Mouse (Mus musculus) heart, adult 2 months (tissue): ENCODE measurements around the gene Tkt.

ENCODE experiments used
- CTCF ChIP-seq: fragments of 200-600 bp; IDR thresholded peaks from 2 replicates; pipeline ENCODE4 v1.8.1; 2022; ENCODE audit warnings: antibody characterized with exemption, mild to moderate bottlenecking, moderate library complexity
- EP300 ChIP-seq: fragments of 200-500 bp; IDR thresholded peaks from 2 replicates; pipeline ENCODE4 v1.6.1; 2011; ENCODE audit warnings: low read depth, low read length, control low read depth; ENCODE audit not compliant: insufficient read depth
- POLR2A ChIP-seq: fragments of 200-500 bp; IDR thresholded peaks from 2 replicates; pipeline ENCODE4 v1.6.1; 2011; ENCODE audit warnings: mild to moderate bottlenecking, low read depth, low read length, control low read depth; ENCODE audit not compliant: insufficient read depth

- TF ChIP-seq POLR2A, result no peak
- no peak for TF ChIP-seq CTCF
- no peak for TF ChIP-seq EP300
Measured at GRCm38 (mm10) chr14:30549777-30550149, 1.6 kb downstream of the Tkt start.
